Comparison of ENCODE assay signal across 16 mouse cellular contexts in genomic region chr8:13202806-13203205, GRCm38 (mm10). TPM values are rescaled to one million over a fixed set of nuclear protein-coding genes. Genes with fewer than 3 reads are reported as not detected.
DNase-seq lines count a peak whose midpoint lies in the region; ATAC-seq lines count a peak whose summit lies in the region.
"Had no signal": no experiment of that assay in that cellular context is flagged by ENCODE, and none has a peak within 500 bp of the region (broad histone marks: within the 10 kb centered on the region; RNA-seq: fewer than 3 reads in every experiment).

No protein-coding gene starts in this region.

- no peak for ATAC-seq in heart, embryonic 16.5 days (replicated peaks; ENCODE audit: extremely low read depth, insufficient read depth, low FRiP score)
- ATAC-seq in liver, embryonic 15.5 days (ENCODE audit: insufficient read depth): peak; percentile 81
- no peak for ATAC-seq in stomach, embryonic 16.5 days (ENCODE audit: insufficient read depth, low FRiP score)
- no peak for ATAC-seq in hindbrain, embryonic 13.5 days (ENCODE audit: low FRiP score)
- ATAC-seq: lung, postnatal 0 days; midbrain, embryonic 15.5 days had no signal

- 54% methylated on average over 3 of the region's 3 CpGs for WGBS in heart, embryonic 16.5 days
- WGBS in liver, embryonic 15.5 days (ENCODE audit: insufficient replicate concordance): 15% methylated on average over 3 of the region's 3 CpGs
- 83% methylated on average over 3 of the region's 3 CpGs for WGBS in stomach, embryonic 16.5 days
- 93% methylated on average over 3 of the region's 3 CpGs for WGBS in hindbrain, embryonic 13.5 days

- no peak overlapping the region for H3K4me3 ChIP-seq in heart, embryonic 16.5 days (ENCODE audit: low read length)
- peak overlapping the region; percentile 75 for H3K4me3 ChIP-seq in liver, embryonic 15.5 days (replicated peaks)
- no peak overlapping the region for H3K4me3 ChIP-seq in stomach, embryonic 16.5 days (replicated peaks; ENCODE audit: low read length)
- H3K4me3 ChIP-seq in hindbrain, embryonic 13.5 days: no peak overlapping the region
- H3K4me3 ChIP-seq: layer of hippocampus, adult 2 months; midbrain, embryonic 15.5 days had no signal

- no peak overlapping the region for H3K4me2 ChIP-seq in heart, embryonic 16.5 days (ENCODE audit: low read depth, low read length)
- peak overlapping the region; percentile 96 for H3K4me2 ChIP-seq in liver, embryonic 15.5 days
- peak overlapping the region; percentile 35; the same call in 1 of the 2 replicates for H3K4me2 ChIP-seq in stomach, embryonic 16.5 days (ENCODE audit: low read depth, low read length)
- H3K4me2 ChIP-seq in hindbrain, embryonic 13.5 days: no peak overlapping the region
- H3K4me2 ChIP-seq: midbrain, embryonic 15.5 days had no signal

- 0 out of 2 replicates have a peak overlapping the region, but pooled peaks have one; percentile 12 for H3K27ac ChIP-seq in heart, embryonic 16.5 days (ENCODE audit: low read length)
- H3K27ac ChIP-seq in liver, embryonic 15.5 days (replicated peaks): peak overlapping the region; percentile 97
- no peak overlapping the region for H3K27ac ChIP-seq in stomach, embryonic 16.5 days (ENCODE audit: low read length)
- H3K27ac ChIP-seq in hindbrain, embryonic 13.5 days: no peak overlapping the region
- H3K27ac ChIP-seq: layer of hippocampus, adult 2 months; midbrain, embryonic 15.5 days had no signal

- no peaks in the 10 kb centered on the region for H3K36me3 ChIP-seq in heart, embryonic 16.5 days (ENCODE audit: control insufficient read depth, insufficient read depth)
- H3K36me3 ChIP-seq in liver, embryonic 15.5 days (replicated peaks): 0 out of 2 replicates have a peak, but pooled peaks cover 4% of the 10 kb centered on the region
- H3K36me3 ChIP-seq in stomach, embryonic 16.5 days (ENCODE audit: control insufficient read depth, insufficient read depth, low read length): no peaks in the 10 kb centered on the region
- H3K36me3 ChIP-seq in hindbrain, embryonic 13.5 days: no peaks in the 10 kb centered on the region
- H3K36me3 ChIP-seq: midbrain, embryonic 15.5 days had no signal

- H3K27me3 ChIP-seq in heart, embryonic 16.5 days (ENCODE audit: control insufficient read depth, insufficient read depth, low read length): peaks cover 10% of the 10 kb centered on the region; the same call in 1 of the 2 replicates
- H3K27me3 ChIP-seq in liver, embryonic 15.5 days: peaks cover 17% of the 10 kb centered on the region
- peaks cover 14% of the 10 kb centered on the region; the same call in 1 of the 2 replicates for H3K27me3 ChIP-seq in stomach, embryonic 16.5 days (ENCODE audit: control insufficient read depth, insufficient read depth, low read length)
- H3K27me3 ChIP-seq in hindbrain, embryonic 13.5 days: peaks cover 43% of the 10 kb centered on the region

- no peak overlapping the region for H3K9ac ChIP-seq in heart, embryonic 16.5 days (ENCODE audit: low read length)
- H3K9ac ChIP-seq in liver, embryonic 15.5 days: peak overlapping the region; percentile 77
- no peak overlapping the region for H3K9ac ChIP-seq in stomach, embryonic 16.5 days (ENCODE audit: low read length)
- no peak overlapping the region for H3K9ac ChIP-seq in hindbrain, embryonic 13.5 days
- H3K9ac ChIP-seq: midbrain, embryonic 15.5 days had no signal

- no peaks in the 10 kb centered on the region for H3K9me3 ChIP-seq in heart, embryonic 16.5 days (replicated peaks; ENCODE audit: control insufficient read depth, low read length)
- H3K9me3 ChIP-seq in liver, embryonic 15.5 days (replicated peaks): no peaks in the 10 kb centered on the region
- no peaks in the 10 kb centered on the region for H3K9me3 ChIP-seq in stomach, embryonic 16.5 days (replicated peaks; ENCODE audit: control insufficient read depth, low read length)
- no peaks in the 10 kb centered on the region for H3K9me3 ChIP-seq in hindbrain, embryonic 13.5 days
- H3K9me3 ChIP-seq: midbrain, embryonic 15.5 days had no signal

- H3K4me1 ChIP-seq in heart, embryonic 16.5 days (ENCODE audit: control insufficient read depth, insufficient read depth, low read length): peaks cover 9% of the 10 kb centered on the region; the same call in 1 of the 2 replicates
- H3K4me1 ChIP-seq in liver, embryonic 15.5 days (replicated peaks): peaks cover 71% of the 10 kb centered on the region
- H3K4me1 ChIP-seq in stomach, embryonic 16.5 days (ENCODE audit: control insufficient read depth, insufficient read depth, low read length): peaks cover 4% of the 10 kb centered on the region; the same call in 1 of the 2 replicates
- peaks cover 14% of the 10 kb centered on the region for H3K4me1 ChIP-seq in hindbrain, embryonic 13.5 days (replicated peaks)

- DNase-seq in heart, adult 8-10 months (ENCODE audit: low spot score): no peak
- peak; percentile 77 for DNase-seq in c-Kit-positive CD71-positive TER-119-positive erythroid progenitor cells, embryonic 14.5 days (ENCODE audit: low spot score)
- no peak for DNase-seq in ovary, postnatal 36 days (ENCODE audit: low spot score)
- DNase-seq: cerebellum, adult 11-12 months; embryo, embryonic 11 days; gastrocnemius, postnatal 10 days; kidney, adult 8-10 months; right cerebral cortex, postnatal 25 days had no signal

RNA-seq across cellular contexts. Expression of gene Grtp1, which starts 2.4 kb away (rescaled TPM):
- 11.0 and 12.2 TPM in 2 replicates for polyA plus RNA-seq in heart, embryonic 16.5 days (2015; fragmentation: Nextera tagmentation; extraction: Ambion mirVana)
- total RNA-seq in heart, adult 8-10 months (2022): 1 to 10 TPM; 3.7 to 6.6 (median 4.6) TPM
- polyA plus RNA-seq in liver, embryonic 15.5 days (2015; fragmentation: Nextera tagmentation; extraction: Ambion mirVana): 8.2 and 8.7 TPM in 2 replicates
- 22.6 and 25.5 TPM in 2 replicates for polyA plus RNA-seq in stomach, embryonic 16.5 days (2015; fragmentation: Nextera tagmentation; extraction: Ambion mirVana)
- polyA plus RNA-seq in hindbrain, embryonic 13.5 days (2015; fragmentation: Nextera tagmentation; extraction: Ambion mirVana): 11.4 and 13.3 TPM in 2 replicates

RNA-seq across cellular contexts. Expression of gene Lamp1, which starts 43.8 kb away (rescaled TPM):
- polyA plus RNA-seq in heart, embryonic 16.5 days (2015; fragmentation: Nextera tagmentation; extraction: Ambion mirVana): 317 and 318 TPM in 2 replicates
- 100 to 1,000 TPM; 413 to 443 (median 429) TPM for total RNA-seq in heart, adult 8-10 months (2022)
- 200 and 205 TPM in 2 replicates for polyA plus RNA-seq in liver, embryonic 15.5 days (2015; fragmentation: Nextera tagmentation; extraction: Ambion mirVana)
- polyA plus RNA-seq in stomach, embryonic 16.5 days (2015; fragmentation: Nextera tagmentation; extraction: Ambion mirVana): 241 and 263 TPM in 2 replicates
- 272 and 273 TPM in 2 replicates for polyA plus RNA-seq in hindbrain, embryonic 13.5 days (2015; fragmentation: Nextera tagmentation; extraction: Ambion mirVana)

RNA-seq across cellular contexts. Expression of gene Adprhl1, which starts 51.2 kb away (rescaled TPM):
- polyA plus RNA-seq in heart, embryonic 16.5 days (2015; fragmentation: Nextera tagmentation; extraction: Ambion mirVana): 250 and 252 TPM in 2 replicates
- total RNA-seq in heart, adult 8-10 months (2022): 100 to 1,000 TPM; 586 to 686 (median 600) TPM
- 0.85 and 1.1 TPM in 2 replicates for polyA plus RNA-seq in liver, embryonic 15.5 days (2015; fragmentation: Nextera tagmentation; extraction: Ambion mirVana)
- polyA plus RNA-seq in stomach, embryonic 16.5 days (2015; fragmentation: Nextera tagmentation; extraction: Ambion mirVana): 0.69 and 4.2 TPM in 2 replicates
- polyA plus RNA-seq in hindbrain, embryonic 13.5 days (2015; fragmentation: Nextera tagmentation; extraction: Ambion mirVana): 0.81 and 1.3 TPM in 2 replicates
- total RNA-seq: hematopoietic stem cell, adult 5-6 weeks had no signal
- polyA plus RNA-seq: midbrain, embryonic 15.5 days had no signal

Comparison
In these comparisons a context has a peak if more than half of its experiments do, and no peak if none do; other contexts are left out.
1. H3K27ac ChIP-seq: peak in heart, embryonic 16.5 days (single experiment) and liver, embryonic 15.5 days (single experiment); none in stomach, embryonic 16.5 days (single experiment) and hindbrain, embryonic 13.5 days (single experiment).
2. H3K4me2 ChIP-seq: peak in liver, embryonic 15.5 days (single experiment) and stomach, embryonic 16.5 days (single experiment); none in heart, embryonic 16.5 days (single experiment) and hindbrain, embryonic 13.5 days (single experiment).
3. RNA of gene Adprhl1, which starts 51.2 kb away (polyA plus RNA-seq): 250 to 252 TPM in heart, embryonic 16.5 days; 0.69 to 4.2 TPM in stomach, embryonic 16.5 days, 0.85 to 1.1 TPM in liver, embryonic 15.5 days and 0.81 to 1.3 TPM in hindbrain, embryonic 13.5 days; every median in the first group is over 10 times any median in the second.